Mouse (Mus musculus): ENCODE measurements around the gene Lpp.

Lpp gene

GRCm38 (mm10) chr16:24473966-24474365, 80.7 kb downstream of the Lpp start:
- no peak for DNase-seq

GRCm38 (mm10) chr16:24474781-24475180, 81.5 kb downstream of the Lpp start:
- no peak for DNase-seq

GRCm38 (mm10) chr16:24475305-24475947, 82.1 kb downstream of the Lpp start:
- DNase-seq = no peak

- no peak for DNase-seq
Measured at GRCm38 (mm10) chr16:24476911-24477401, 83.6 kb downstream of the Lpp start.

- no peak for DNase-seq
Measured at GRCm38 (mm10) chr16:24478006-24478405, 84.7 kb downstream of the Lpp start.

- no peak for DNase-seq
Measured at GRCm38 (mm10) chr16:24478851-24479250, 85.5 kb downstream of the Lpp start.

- no peak for DNase-seq
Measured at GRCm38 (mm10) chr16:24482648-24483047, 89.3 kb downstream of the Lpp start.

GRCm38 (mm10) chr16:24483527-24484101, 90.3 kb downstream of the Lpp start:
- DNase-seq = no peak

GRCm38 (mm10) chr16:24487782-24488241, 94.5 kb downstream of the Lpp start:
- peak; percentile 10 for DNase-seq

GRCm38 (mm10) chr16:24489516-24490285, 96.4 kb downstream of the Lpp start:
- DNase-seq = no peak

- no peak for DNase-seq
Measured at GRCm38 (mm10) chr16:24490751-24491485, 97.6 kb downstream of the Lpp start.

- no peak for DNase-seq
Measured at GRCm38 (mm10) chr16:24491486-24491758, 98.1 kb downstream of the Lpp start.

GRCm38 (mm10) chr16:24492194-24492940, 99.1 kb downstream of the Lpp start:
- DNase-seq = no peak

- DNase-seq = no peak
Measured at GRCm38 (mm10) chr16:24494531-24494930, 101.2 kb downstream of the Lpp start.

- no peak for DNase-seq
Measured at GRCm38 (mm10) chr16:24495461-24495860, 102.2 kb downstream of the Lpp start.

GRCm38 (mm10) chr16:24496635-24497034, 103.3 kb downstream of the Lpp start:
- no peak for DNase-seq

GRCm38 (mm10) chr16:24497413-24497812, 104.1 kb downstream of the Lpp start:
- no peak for DNase-seq

GRCm38 (mm10) chr16:24498103-24498659, 104.9 kb downstream of the Lpp start:
- no peak for DNase-seq

GRCm38 (mm10) chr16:24501197-24501596, 107.9 kb downstream of the Lpp start:
- DNase-seq = no peak

- no peak for DNase-seq
Measured at GRCm38 (mm10) chr16:24501628-24502294, 108.5 kb downstream of the Lpp start.

- DNase-seq = no peak
Measured at GRCm38 (mm10) chr16:24502295-24502823, 109.1 kb downstream of the Lpp start.

Data from right cerebral cortex, adult 18-20 months (tissue).